17 mouse cellular contexts compared by ENCODE assay signal in genomic region chr5:136094249-136095010, GRCm38 (mm10). TPM values are rescaled to one million over a fixed set of nuclear protein-coding genes. Genes with fewer than 3 reads are reported as not detected.
DNase-seq lines count a peak whose midpoint lies in the region; TF ChIP-seq lines count a peak whose summit lies in the region.
"Had no signal": no experiment of that assay in that cellular context is flagged by ENCODE, and none has a peak within 500 bp of the region (broad histone marks: within the 10 kb centered on the region; RNA-seq: fewer than 3 reads in every experiment).

No protein-coding gene starts in this region.

- no peaks in the 10 kb centered on the region for H3K36me3 ChIP-seq in myocyte (ENCODE audit: control insufficient read depth, insufficient read depth)
- H3K36me3 ChIP-seq: kidney, embryonic 15.5 days; limb, embryonic 10.5 days had no signal

- TF ChIP-seq POLR2A in myocyte (IDR thresholded peaks at IDR 0.05; ENCODE audit: insufficient read length, low read depth) = no peak

- DNase-seq in layer of hippocampus, adult 2 months (ENCODE audit: low spot score in 2 of 2) = peak; percentile 39 to 41
- DNase-seq in layer of hippocampus, postnatal 25 days (ENCODE audit: extremely low spot score in 1 of 2, low spot score in 1 of 2) = no peak
- peak; percentile 19 for DNase-seq in right cerebral cortex, postnatal 25 days
- no peak for DNase-seq in right cerebral cortex, postnatal 36 days (ENCODE audit: low spot score in 2 of 2)
- peak; percentile 75 for DNase-seq in brain, adult 2 months (ENCODE audit: low read depth, low spot score)
- no peak for DNase-seq in gastrocnemius, postnatal 25 days
- DNase-seq: adrenal gland, postnatal 10 days; heart, postnatal 36 days had no signal

- H3K4me2 ChIP-seq in myocyte (ENCODE audit: low read depth) = peak overlapping the region; percentile 33
- H3K4me2 ChIP-seq: kidney, embryonic 15.5 days had no signal

- no peak for TF ChIP-seq CTCF in layer of hippocampus, adult 2 months (conservative IDR thresholded peaks at IDR 0.05)

- no peak overlapping the region for H3K4me3 ChIP-seq in layer of hippocampus, adult 2 months
- H3K4me3 ChIP-seq in myocyte = no peak overlapping the region
- H3K4me3 ChIP-seq: kidney, embryonic 15.5 days; limb, embryonic 10.5 days had no signal

- no peak overlapping the region for H3ac ChIP-seq in myocyte (ENCODE audit: control insufficient read depth, insufficient read length)

- H3K27me3 ChIP-seq in myocyte (ENCODE audit: control insufficient read depth, insufficient read depth, insufficient read length) = no peaks in the 10 kb centered on the region
- H3K27me3 ChIP-seq: kidney, embryonic 15.5 days had no signal

- no peaks in the 10 kb centered on the region for H3K79me2 ChIP-seq in myocyte (ENCODE audit: control insufficient read depth, insufficient read depth)

- no peak overlapping the region for H3K27ac ChIP-seq in layer of hippocampus, adult 2 months
- H3K27ac ChIP-seq: kidney, embryonic 15.5 days; limb, embryonic 10.5 days; macrophage had no signal

TF ChIP-seq in myocyte, 11 proteins besides CTCF, POLR2A, EP300 and RAD21:
- TF ChIP-seq TCF3 (IDR thresholded peaks at IDR 0.05; ENCODE audit: insufficient read length, low read depth) = no peak
- TF ChIP-seq MAX (IDR thresholded peaks at IDR 0.05; ENCODE audit: low read depth) = no peak
- TF ChIP-seq USF1 (IDR thresholded peaks at IDR 0.05; ENCODE audit: low read depth) = no peak
- peak; percentile 17 for TF ChIP-seq POLR2AphosphoS2 (IDR thresholded peaks at IDR 0.05; ENCODE audit: insufficient read length, low read depth)
- TF ChIP-seq REST (IDR thresholded peaks at IDR 0.05; ENCODE audit: insufficient read depth, insufficient read length) = no peak
- no peak for TF ChIP-seq SRF (IDR thresholded peaks at IDR 0.05; ENCODE audit: control insufficient read depth, insufficient read length, low read depth)
- TF ChIP-seq MYOD1 (IDR thresholded peaks at IDR 0.05; ENCODE audit: control insufficient read depth in 1 of 3, insufficient read length in 2 of 3, low read depth in 2 of 3) = peak in 2 of 3 experiments; percentile 5 to 57

RNA-seq across cellular contexts. Expression of gene Rasa4, which starts 10.7 kb away (rescaled TPM):
- 1 to 10 TPM; 2.9 to 4.2 TPM for total RNA-seq in layer of hippocampus, adult 2 months (2021)
- total RNA-seq in layer of hippocampus, postnatal 25 days (2021) = 1 to 10 TPM; 2.5 to 3.4 TPM
- 26.9 TPM for polyA plus RNA-seq in myocyte (2012; fragmentation: generic; extraction: Trizol)
- total RNA-seq in gastrocnemius, postnatal 25 days (2021) = 10 to 100 TPM; 23.6 to 26.4 TPM

RNA-seq across cellular contexts. Expression of gene Polr2j, which starts 22.0 kb away (rescaled TPM):
- 10 to 100 TPM; 67.6 to 77.3 TPM for total RNA-seq in layer of hippocampus, adult 2 months (2021)
- total RNA-seq in layer of hippocampus, postnatal 25 days (2021) = 10 to 100 TPM; 72.0 to 86.0 TPM
- polyA plus RNA-seq in myocyte (2012; fragmentation: generic; extraction: Trizol) = 139 TPM
- total RNA-seq in gastrocnemius, postnatal 25 days (2021) = 10 to 100 TPM; 55.1 to 58.7 TPM

RNA-seq across cellular contexts. Expression of gene Upk3bl, which starts 40.1 kb away (rescaled TPM):
- total RNA-seq in layer of hippocampus, adult 2 months (2021) = not detected
- not detected for total RNA-seq in layer of hippocampus, postnatal 25 days (2021)
- not detected for polyA plus RNA-seq in myocyte (2012; fragmentation: generic; extraction: Trizol)
- not detected for total RNA-seq in gastrocnemius, postnatal 25 days (2021)
- total RNA-seq: gastrocnemius, adult 18-20 months; heart, adult 8-10 months; heart, postnatal 36 days; layer of hippocampus, postnatal 14 days had no signal
- polyA plus RNA-seq: inflammation-experienced regulatory T-cells, adult 6 months; liver, embryonic 16.5 days; macrophage had no signal

RNA-seq across cellular contexts. Expression of gene Lrwd1, which starts 41.4 kb away (rescaled TPM):
- total RNA-seq in layer of hippocampus, adult 2 months (2021) = 10 to 100 TPM; 15.7 to 16.9 TPM
- total RNA-seq in layer of hippocampus, postnatal 25 days (2021) = 10 to 100 TPM; 11.9 to 15.9 TPM
- 31.7 TPM for polyA plus RNA-seq in myocyte (2012; fragmentation: generic; extraction: Trizol)
- 1 to 10 TPM; 3.2 to 3.8 TPM for total RNA-seq in gastrocnemius, postnatal 25 days (2021)

RNA-seq across cellular contexts. Expression of gene Alkbh4, which starts 41.5 kb away (rescaled TPM):
- 10 to 100 TPM; 10.1 to 11.6 TPM for total RNA-seq in layer of hippocampus, adult 2 months (2021)
- total RNA-seq in layer of hippocampus, postnatal 25 days (2021) = 10 to 100 TPM; 10.1 to 12.0 TPM
- polyA plus RNA-seq in myocyte (2012; fragmentation: generic; extraction: Trizol) = 6.7 TPM
- 1 to 10 TPM; 3.9 to 4.4 TPM for total RNA-seq in gastrocnemius, postnatal 25 days (2021)

Comparison
In these comparisons a context has a peak if more than half of its experiments do, and no peak if none do; other contexts are left out.
1. DNase-seq: peak in layer of hippocampus, adult 2 months (2 of 2), right cerebral cortex, postnatal 25 days (single experiment) and brain, adult 2 months (single experiment); none in layer of hippocampus, postnatal 25 days (0 of 2), right cerebral cortex, postnatal 36 days (0 of 2) and gastrocnemius, postnatal 25 days (single experiment).
2. RNA of gene Rasa4, which starts 10.7 kb away (total RNA-seq): 23.6 to 26.4 TPM in gastrocnemius, postnatal 25 days; 2.9 to 4.2 TPM in layer of hippocampus, adult 2 months and 2.5 to 3.4 TPM in layer of hippocampus, postnatal 25 days; every median in the first group is over 4 times any median in the second.